Mouse (Mus musculus) lung, postnatal 10 days (tissue): ENCODE data around the gene Card11.
A peak's percentile ranks its signal among the peaks of the same experiment; 100 is the strongest.

Source experiments
- DNase-seq: peaks from one replicate; pipeline ENCODE4 v3.0.0; 2021

Card11 gene

GRCm38 (mm10) chr5:140985311-140986050 lies 14.9 kb downstream of the Card11 start:
- DNase-seq: no peak

- DNase-seq: peak; percentile 25
Measured at GRCm38 (mm10) chr5:140981370-140981805, 19.0 kb downstream of the Card11 start.

GRCm38 (mm10) chr5:140980783-140981182 lies 19.6 kb downstream of the Card11 start:
- DNase-seq: no peak

- no peak for DNase-seq
Measured at GRCm38 (mm10) chr5:140980051-140980450, 20.3 kb downstream of the Card11 start.

GRCm38 (mm10) chr5:140962945-140963344 lies 37.4 kb downstream of the Card11 start:
- DNase-seq: peak; percentile 51

GRCm38 (mm10) chr5:140960732-140961131 lies 39.6 kb downstream of the Card11 start:
- no peak for DNase-seq

- no peak for DNase-seq
Measured at GRCm38 (mm10) chr5:140959160-140959559, 41.2 kb downstream of the Card11 start.

GRCm38 (mm10) chr5:140957106-140957505 lies 43.3 kb downstream of the Card11 start:
- no peak for DNase-seq

- no peak for DNase-seq
Measured at GRCm38 (mm10) chr5:140955666-140956065, 44.7 kb downstream of the Card11 start.

GRCm38 (mm10) chr5:140951801-140952200 lies 48.6 kb downstream of the Card11 start:
- DNase-seq: no peak

GRCm38 (mm10) chr5:140948009-140948408 lies 52.4 kb downstream of the Card11 start:
- peak; percentile 32 for DNase-seq

- DNase-seq: no peak
Measured at GRCm38 (mm10) chr5:140946034-140946433, 54.3 kb downstream of the Card11 start.

GRCm38 (mm10) chr5:140944382-140945125 lies 55.8 kb downstream of the Card11 start:
- no peak for DNase-seq

GRCm38 (mm10) chr5:140940923-140941491 lies 59.4 kb downstream of the Card11 start:
- no peak for DNase-seq

- DNase-seq: no peak
Measured at GRCm38 (mm10) chr5:140940257-140940922, 60.0 kb downstream of the Card11 start.

- DNase-seq: no peak
Measured at GRCm38 (mm10) chr5:140936816-140937215, 63.6 kb downstream of the Card11 start.

- no peak for DNase-seq
Measured at GRCm38 (mm10) chr5:140935848-140936247, 64.5 kb downstream of the Card11 start.

- DNase-seq: no peak
Measured at GRCm38 (mm10) chr5:140934639-140935315, 65.6 kb downstream of the Card11 start.

- no peak for DNase-seq
Measured at GRCm38 (mm10) chr5:140931523-140932229, 68.7 kb downstream of the Card11 start.

- DNase-seq: no peak
Measured at GRCm38 (mm10) chr5:140918519-140918918, 81.9 kb downstream of the Card11 start.

- no peak for DNase-seq
Measured at GRCm38 (mm10) chr5:140917807-140918206, 82.6 kb downstream of the Card11 start.

GRCm38 (mm10) chr5:140910841-140911240 lies 89.5 kb downstream of the Card11 start:
- DNase-seq: no peak
